Mouse (Mus musculus) intestine, postnatal 0 days (tissue): ENCODE results near the gene Ikzf1. TPM values are rescaled to one million over a fixed set of nuclear protein-coding genes. Genes with fewer than 3 reads are reported as not detected.
A peak's percentile ranks its signal among the peaks of the same experiment; 100 is the strongest.

Experiments
- ATAC-seq: fragments of 200-750 bp; cut with Nextera tagmentation; 2 replicates; pipeline ENCODE4 v1.8.0; 2017; ENCODE audit warnings: mild to moderate bottlenecking, moderate TSS enrichment, moderate library complexity
- H3K27ac ChIP-seq: fragments of 300-500 bp; sonication (generic); 2 replicates; pipeline ENCODE4 v1.5.1; 2014; ENCODE audit warnings: mild to moderate bottlenecking, low read depth, low read length, moderate library complexity
- H3K27me3 ChIP-seq: fragments of 300-500 bp; sonication (generic); replicated peaks from 2 replicates; pipeline ENCODE4 v1.6.1; 2014; ENCODE audit warnings: low read length, mixed read lengths; ENCODE audit not compliant: control insufficient read depth, insufficient read depth
- H3K36me3 ChIP-seq: fragments of 300-500 bp; sonication (generic); 2 replicates; pipeline ENCODE4 v1.6.1; 2014; ENCODE audit warnings: mild to moderate bottlenecking, moderate library complexity; ENCODE audit not compliant: control insufficient read depth, insufficient read depth
- H3K4me1 ChIP-seq: fragments of 300-500 bp; sonication (generic); replicated peaks from 2 replicates; pipeline ENCODE4 v1.6.1; 2014; ENCODE audit warnings: antibody characterized with exemption, low read length, mixed read lengths; ENCODE audit not compliant: control insufficient read depth, insufficient read depth
- H3K4me2 ChIP-seq: fragments of 300-500 bp; sonication (generic); replicated peaks from 2 replicates; pipeline ENCODE4 v1.6.1; 2014; ENCODE audit warnings: low read depth, mild to moderate bottlenecking, moderate library complexity
- H3K4me3 ChIP-seq: fragments of 300-500 bp; sonication (generic); 2 replicates; pipeline ENCODE4 v1.5.1; 2014; ENCODE audit warnings: low read depth, low read length
- H3K9ac ChIP-seq: fragments of 300-500 bp; sonication (generic); 2 replicates; pipeline ENCODE4 v1.6.1; 2014; ENCODE audit warnings: mild to moderate bottlenecking, low read depth, low read length
- H3K9me3 ChIP-seq: fragments of 300-500 bp; sonication (generic); 2 replicates; pipeline ENCODE4 v1.6.1; 2016; ENCODE audit warnings: mixed run types; ENCODE audit not compliant: control insufficient read depth
- CTCF ChIP-seq: sonication (generic); IDR thresholded peaks from 2 replicates; pipeline ENCODE4 v1.5.1; 2016; ENCODE audit warnings: low read depth, mild to moderate bottlenecking, control low read depth, antibody characterized with exemption, moderate library complexity
- WGBS: fragments of 180-500 bp; shearing (Covaris S2); extraction: QIAGEN DNeasy Blood & Tissue Kit; methylation state at CpG from one replicate; pipeline ENCODE4 v1.1.7; 2014; 5-methylcytosine and 5-hydroxymethylcytosine counted together
- polyA plus RNA-seq: library from polyadenylated mRNA; unstranded; fragments of >200 nt; fragmentation: Nextera tagmentation; extraction: Ambion mirVana; gene quantifications from 2 replicates; pipeline ENCODE4 v1.2.1, GENCODE M21; 2015

Gene Ikzf1
- 0.64 and 0.85 TPM in 2 replicates for polyA plus RNA-seq

DNA sequence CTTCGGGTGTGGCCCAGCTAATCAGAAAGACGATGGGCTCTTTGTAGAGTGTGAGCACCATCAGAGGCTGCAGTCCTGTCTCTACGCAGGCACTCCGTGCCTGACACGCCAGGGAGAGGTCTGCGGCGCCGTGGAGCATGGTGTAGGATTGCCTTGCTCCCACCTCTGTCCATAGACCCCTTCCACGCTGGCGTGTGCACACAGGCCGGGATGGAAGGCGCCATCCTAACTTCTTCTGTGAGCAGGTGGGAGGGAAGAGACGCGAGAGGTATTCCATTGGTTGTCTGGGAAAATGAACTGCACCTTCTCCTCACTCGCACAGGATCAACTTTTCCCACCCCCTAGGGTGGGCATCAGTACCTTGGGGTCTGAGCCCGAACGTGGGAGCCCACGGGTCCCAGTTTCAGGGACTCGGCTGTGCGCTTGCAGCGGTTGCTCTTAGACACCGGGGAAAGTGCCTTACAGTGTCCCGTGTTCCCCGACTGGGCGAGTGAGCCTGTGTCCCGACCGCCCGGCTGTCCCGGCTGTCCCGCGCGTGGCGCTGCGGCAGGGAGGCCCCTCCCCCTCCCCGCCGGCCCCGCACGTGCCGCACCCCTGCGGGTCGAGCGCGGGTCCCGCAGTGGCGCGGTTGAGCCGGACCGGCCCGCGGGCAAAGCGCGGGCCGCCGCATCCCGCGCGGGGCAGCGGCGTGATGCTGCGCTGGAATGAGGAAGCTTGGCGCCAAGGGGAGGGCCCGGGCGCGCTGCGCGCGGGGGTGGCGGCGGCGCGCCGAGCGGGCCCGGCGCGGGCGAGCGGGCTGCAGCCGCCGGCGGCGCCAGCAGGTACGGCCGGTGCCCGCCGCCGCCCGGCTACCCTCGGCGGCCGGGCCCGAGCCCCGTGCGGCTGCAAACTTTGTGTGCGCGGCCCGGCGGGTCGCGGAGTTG is at the start of gene Ikzf1:
Ikzf1 (plus strand) TSS at position 74 of the 923 bp plus-strand sequence.
- Histone ChIP-seq H3K4me1 (no peaks in the 10 kb centered on the region; the same call in 1 of the 2 replicates), H3K9ac (peak within 1 kb of the TSS; percentile 31; the same call in 1 of the 2 replicates), H3K4me3 (peak within 1 kb of the TSS; percentile 67), H3K9me3 (no peaks in the 10 kb centered on the region), H3K27ac (no peak within 1 kb of the TSS), H3K27me3 (peaks cover 41% of the 10 kb centered on the region), H3K4me2 (peak within 1 kb of the TSS; percentile 96), H3K36me3 (no peaks in the 10 kb centered on the region)
- 2% methylated on average over 74 of the region's 100 CpGs for WGBS
- TF ChIP-seq CTCF: no peak
- peak; percentile 51 for ATAC-seq

DNA sequence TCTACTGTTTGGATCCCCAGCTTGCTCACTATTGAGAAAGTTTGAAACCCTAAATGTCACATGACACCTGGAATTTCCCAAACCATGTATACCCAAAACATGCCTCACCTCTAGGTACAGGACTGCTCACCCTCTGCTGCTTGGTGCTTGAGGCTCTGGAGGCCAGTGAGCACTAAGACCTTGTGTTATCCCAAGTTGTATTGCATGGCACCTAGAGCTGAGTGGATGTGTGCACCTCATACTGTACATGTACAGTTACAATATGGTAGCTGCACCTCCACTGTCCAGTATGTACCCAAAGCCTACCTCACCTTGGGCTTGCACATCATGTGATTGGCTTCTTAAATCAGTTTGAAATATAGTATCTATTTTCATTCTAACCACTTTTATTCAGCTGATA is 40.5 kb upstream of the Ikzf1 start:
- Histone ChIP-seq H3K4me1 (no peaks in the 10 kb centered on the region), H3K27me3 (no peaks in the 10 kb centered on the region), H3K9ac (no peak overlapping the region), H3K9me3 (no peaks in the 10 kb centered on the region), H3K4me3 (no peak overlapping the region), H3K27ac (no peak overlapping the region), H3K4me2 (no peak overlapping the region), H3K36me3 (no peaks in the 10 kb centered on the region)
- no peak for ATAC-seq
- no peak for TF ChIP-seq CTCF

GRCm38 (mm10) chr11:11656388-11656787 is 28.4 kb upstream of the Ikzf1 start:
- 77% methylated on average over 3 of the region's 3 CpGs for WGBS
- Histone ChIP-seq H3K9me3 (no peaks in the 10 kb centered on the region), H3K4me1 (no peaks in the 10 kb centered on the region), H3K4me3 (no peak overlapping the region), H3K9ac (no peak overlapping the region), H3K27me3 (no peaks in the 10 kb centered on the region), H3K4me2 (no peak overlapping the region), H3K36me3 (no peaks in the 10 kb centered on the region), H3K27ac (no peak overlapping the region)
- TF ChIP-seq CTCF: no peak
- no peak for ATAC-seq

DNA sequence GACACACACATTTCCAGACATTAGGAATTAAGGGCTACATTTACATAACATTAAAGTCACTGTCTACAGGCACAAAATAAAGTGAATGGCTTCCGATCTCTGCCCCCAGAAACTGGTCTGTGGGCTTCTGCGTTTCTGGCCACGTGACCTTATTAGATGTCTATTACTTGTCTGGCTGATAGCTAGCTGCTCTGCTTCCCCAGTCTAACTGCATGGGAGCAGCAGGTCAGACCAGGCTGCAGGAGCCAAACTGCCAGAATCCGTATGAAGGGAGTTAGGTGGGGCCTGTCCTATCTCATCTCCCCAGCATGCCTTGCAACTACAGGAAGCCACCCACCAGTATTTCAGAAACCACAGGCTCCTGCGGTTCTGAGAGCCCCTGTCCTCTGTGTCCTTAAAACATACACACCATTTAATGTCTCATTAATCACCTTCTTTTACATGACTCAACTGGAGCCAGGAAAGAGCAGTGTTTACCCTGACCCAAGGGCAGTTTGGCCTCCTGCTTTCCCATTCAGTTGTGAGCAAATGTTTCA is 27.7 kb upstream of the Ikzf1 start:
- Histone ChIP-seq H3K36me3 (no peaks in the 10 kb centered on the region), H3K9ac (no peak overlapping the region), H3K27me3 (no peaks in the 10 kb centered on the region), H3K27ac (no peak overlapping the region), H3K9me3 (no peaks in the 10 kb centered on the region), H3K4me1 (no peaks in the 10 kb centered on the region), H3K4me3 (no peak overlapping the region), H3K4me2 (no peak overlapping the region)
- TF ChIP-seq CTCF: no peak
- ATAC-seq: no peak
- 41% methylated on average over 5 of the region's 5 CpGs for whole genome bisulfite sequencing

DNA sequence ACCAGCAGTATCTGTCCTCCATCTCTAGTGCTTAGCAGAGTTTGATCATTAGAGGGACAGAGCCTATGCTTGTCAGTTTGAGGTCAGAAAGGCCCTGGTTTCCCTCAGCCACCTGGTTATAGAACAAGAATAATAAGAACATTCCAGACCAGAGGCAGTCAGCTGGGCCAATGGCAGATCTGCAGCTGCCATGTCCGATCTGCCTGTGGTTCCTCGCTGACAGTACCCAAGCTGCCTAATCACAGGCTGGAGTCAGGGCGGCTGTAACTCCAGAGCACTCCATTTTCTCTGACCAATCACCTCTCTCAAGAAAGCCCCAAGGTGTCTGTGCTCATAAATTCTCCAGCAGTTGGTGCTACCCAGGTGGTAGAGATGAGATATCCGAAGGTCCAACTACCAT is 27.2 kb upstream of the Ikzf1 start:
- H3K27me3 ChIP-seq: no peaks in the 10 kb centered on the region
- H3K4me3 ChIP-seq: no peak overlapping the region
- H3K4me1 ChIP-seq: no peaks in the 10 kb centered on the region
- no peaks in the 10 kb centered on the region for H3K36me3 ChIP-seq
- no peak for TF ChIP-seq CTCF
- WGBS: 78% methylated on average over 4 of the region's 4 CpGs
- H3K27ac ChIP-seq: no peak overlapping the region
- ATAC-seq: no peak
- no peaks in the 10 kb centered on the region for H3K9me3 ChIP-seq
- no peak overlapping the region for H3K4me2 ChIP-seq
- H3K9ac ChIP-seq: no peak overlapping the region

- Histone ChIP-seq H3K4me2 (no peak overlapping the region), H3K9me3 (no peaks in the 10 kb centered on the region), H3K36me3 (no peaks in the 10 kb centered on the region), H3K27ac (no peak overlapping the region), H3K9ac (no peak overlapping the region), H3K27me3 (no peaks in the 10 kb centered on the region), H3K4me3 (no peak overlapping the region), H3K4me1 (no peaks in the 10 kb centered on the region)
- WGBS: 72% methylated on average over 4 of the region's 4 CpGs
- no peak for ATAC-seq
- TF ChIP-seq CTCF: no peak
Measured at GRCm38 (mm10) chr11:11658834-11659233, 26.0 kb upstream of the Ikzf1 start.
